Mouse (Mus musculus) megakaryocyte, embryonic 14.5 days (primary cell): ENCODE measurements around the gene Pglyrp3. TPM values are rescaled to one million over a fixed set of nuclear protein-coding genes. Genes with fewer than 3 reads are reported as not detected.
"Not testable (repeated sequence)": the region's sequence is repeated elsewhere in the genome, so short reads cannot be mapped to it uniquely, and the experiment has no call there.

Experiments used
- H3K27me3 ChIP-seq: replicated peaks from 2 replicates; pipeline ENCODE3; 2012; ENCODE audit warnings: inconsistent platforms
- H3K36me3 ChIP-seq: replicated peaks from 2 replicates; pipeline ENCODE3; 2012; ENCODE audit warnings: low read length, inconsistent platforms, mixed read lengths
- H3K4me1 ChIP-seq: 2 replicates; pipeline ENCODE4 v1.6.1; 2012; ENCODE audit warnings: inconsistent platforms
- H3K4me3 ChIP-seq: replicated peaks from 2 replicates; pipeline ENCODE3; 2012; ENCODE audit warnings: moderate library complexity, mild to moderate bottlenecking, inconsistent platforms
- H3K9me3 ChIP-seq: 2 replicates; pipeline ENCODE4 v1.6.1; 2012; ENCODE audit warnings: inconsistent platforms
- FLI1 ChIP-seq: IDR thresholded peaks from 2 replicates; pipeline ENCODE4 v1.6.1; 2012; ENCODE audit warnings: low read length, inconsistent platforms, mixed read lengths
- GATA1 ChIP-seq: IDR thresholded peaks from 3 replicates; pipeline ENCODE4 v1.6.1; 2012; ENCODE audit warnings: mixed read lengths, low read length, inconsistent platforms, borderline replicate concordance
- polyA plus RNA-seq: library from polyadenylated mRNA; stranded (reverse); fragments of >175 nt; gene quantifications from 2 replicates; pipeline ENCODE4 v1.2.3, GENCODE M21; 2012; ENCODE audit warnings: low replicate concordance; ENCODE audit not compliant: insufficient read depth

The Pglyrp3 gene
- not detected in 2 replicates for polyA plus RNA-seq

GRCm38 (mm10) chr3:92014283-92014682 is at the start of gene Pglyrp3:
TSS of gene Pglyrp3 (plus strand) at chr3:92014583.
- Histone ChIP-seq H3K27me3 (no peaks in the 10 kb centered on the region), H3K4me1 (no peaks in the 10 kb centered on the region), H3K36me3 (no peaks in the 10 kb centered on the region), H3K4me3 (no peak within 1 kb of the TSS), H3K9me3 (0 out of 2 replicates have a peak, but pooled peaks cover 2% of the 10 kb centered on the region)
- no peak for TF ChIP-seq FLI1
- no peak for TF ChIP-seq GATA1

- no peak for TF ChIP-seq FLI1
- TF ChIP-seq GATA1, result no peak
- Histone ChIP-seq H3K27me3 (no peaks in the 10 kb centered on the region), H3K36me3 (no peaks in the 10 kb centered on the region), H3K9me3 (0 out of 2 replicates have a peak, but pooled peaks cover 2% of the 10 kb centered on the region), H3K4me1 (no peaks in the 10 kb centered on the region), H3K4me3 (no peak overlapping the region)
Measured at GRCm38 (mm10) chr3:92011001-92011400, 3.4 kb upstream of the Pglyrp3 start.

- peak overlapping the region; percentile 28 for H3K4me3 ChIP-seq
- H3K27me3 ChIP-seq, H3K4me1 ChIP-seq, H3K9me3 ChIP-seq, H3K36me3 ChIP-seq: not testable (repeated sequence)
Measured at GRCm38 (mm10) chr3:92024541-92024940, 10.2 kb downstream of the Pglyrp3 start.

- Histone ChIP-seq H3K27me3 (no peaks in the 10 kb centered on the region), H3K4me1 (no peaks in the 10 kb centered on the region), H3K36me3 (no peaks in the 10 kb centered on the region), H3K4me3 (no peak overlapping the region), H3K9me3 (no peaks in the 10 kb centered on the region)
- TF ChIP-seq GATA1 (no peak), FLI1 (no peak)
Measured at GRCm38 (mm10) chr3:92033203-92033602, 18.8 kb downstream of the Pglyrp3 start.

- no peaks in the 10 kb centered on the region for H3K36me3 ChIP-seq
- no peaks in the 10 kb centered on the region for H3K27me3 ChIP-seq
- H3K4me3 ChIP-seq, result no peak overlapping the region
- H3K9me3 ChIP-seq, result no peaks in the 10 kb centered on the region
- no peaks in the 10 kb centered on the region for H3K4me1 ChIP-seq
- TF ChIP-seq GATA1 (no peak), FLI1 (no peak)
Measured at GRCm38 (mm10) chr3:92033892-92034291, 19.5 kb downstream of the Pglyrp3 start.

GRCm38 (mm10) chr3:92050382-92051054 is 36.1 kb downstream of the Pglyrp3 start:
- Histone ChIP-seq H3K27me3 (no peaks in the 10 kb centered on the region), H3K9me3 (no peaks in the 10 kb centered on the region), H3K4me1 (no peaks in the 10 kb centered on the region), H3K4me3 (no peak overlapping the region), H3K36me3 (no peaks in the 10 kb centered on the region)
- no peak for TF ChIP-seq FLI1

GRCm38 (mm10) chr3:92080462-92081284 is 66.3 kb downstream of the Pglyrp3 start:
- H3K9me3 ChIP-seq, result peaks cover 17% of the 10 kb centered on the region
- TF ChIP-seq FLI1 (no peak), GATA1 (no peak)
- no peaks in the 10 kb centered on the region for H3K36me3 ChIP-seq
- peaks cover 16% of the 10 kb centered on the region for H3K4me1 ChIP-seq
- peak overlapping the region; percentile 88 for H3K4me3 ChIP-seq
- H3K27me3 ChIP-seq, result peaks cover 61% of the 10 kb centered on the region

Other genes with a start within 250 kb of the Pglyrp3 start
- not detected in 2 replicates for gene Lor, start 68.6 kb downstream of the Pglyrp3 start, polyA plus RNA-seq
- gene Prr9, start 109.4 kb downstream of the Pglyrp3 start, polyA plus RNA-seq, result not detected in 2 replicates
- gene Lelp1, start 128.2 kb downstream of the Pglyrp3 start, polyA plus RNA-seq, result not detected in 2 replicates
- gene Sprr2a1, start 201.2 kb downstream of the Pglyrp3 start, polyA plus RNA-seq, result not detected in 2 replicates
- not detected in 2 replicates for gene Sprr2a2, start 201.3 kb downstream of the Pglyrp3 start, polyA plus RNA-seq